Mouse (Mus musculus) kidney, embryonic 15.5 days (tissue): ENCODE measurements at regions not wholly inside any gene's neighbourhood (a gene's known extent, or its start where the extent isn't known, plus 50 kb on each side); places are given as distances from the start of the nearest gene placed in this dataset.

Experiments
- ATAC-seq: fragments of 200-750 bp; cut with Nextera tagmentation; replicated peaks from 2 replicates; pipeline ENCODE4 v1.8.0; 2017; ENCODE audit warnings: moderate TSS enrichment; ENCODE audit not compliant: low FRiP score
- H3K27ac ChIP-seq: fragments of 300-500 bp; sonication (generic); 2 replicates; pipeline ENCODE4 v1.5.1; 2015; ENCODE audit warnings: mild to moderate bottlenecking, inconsistent platforms
- H3K27me3 ChIP-seq: fragments of 300-500 bp; sonication (generic); 2 replicates; pipeline ENCODE4 v1.6.1; 2015; ENCODE audit warnings: inconsistent platforms
- H3K36me3 ChIP-seq: fragments of 300-500 bp; sonication (generic); 2 replicates; pipeline ENCODE4 v1.6.1; 2015; ENCODE audit warnings: inconsistent platforms
- H3K4me1 ChIP-seq: fragments of 300-500 bp; sonication (generic); 2 replicates; pipeline ENCODE4 v1.6.1; 2015; ENCODE audit warnings: inconsistent platforms
- H3K4me2 ChIP-seq: fragments of 300-500 bp; sonication (generic); 2 replicates; pipeline ENCODE4 v1.6.1; 2015; ENCODE audit warnings: moderate library complexity, mild to moderate bottlenecking, inconsistent platforms
- H3K4me3 ChIP-seq: fragments of 300-500 bp; sonication (generic); replicated peaks from 2 replicates; pipeline ENCODE4 v1.5.1; 2015; ENCODE audit warnings: mild to moderate bottlenecking, inconsistent platforms
- H3K9ac ChIP-seq: fragments of 300-500 bp; sonication (generic); 2 replicates; pipeline ENCODE4 v1.6.1; 2015; ENCODE audit warnings: mild to moderate bottlenecking, inconsistent platforms
- H3K9me3 ChIP-seq: fragments of 300-500 bp; sonication (generic); replicated peaks from 2 replicates; pipeline ENCODE4 v1.6.1; 2016; ENCODE audit warnings: inconsistent platforms
- WGBS: fragments of 180-500 bp; shearing (Covaris S2); methylation state at CpG from one replicate; pipeline ENCODE4 v1.1.7; 2015; ENCODE audit warnings: mixed read lengths; 5-methylcytosine and 5-hydroxymethylcytosine counted together

GRCm38 (mm10) chr14:59075845-59076745 is 66.6 kb downstream of the 1700129C05Rik start:
- Histone ChIP-seq H3K27me3 (no peaks in the 10 kb centered on the region), H3K27ac (no peak overlapping the region), H3K9me3 (no peaks in the 10 kb centered on the region), H3K4me2 (peak overlapping the region; percentile 46), H3K4me1 (0 out of 2 replicates have a peak, but pooled peaks cover 3% of the 10 kb centered on the region), H3K9ac (no peak overlapping the region), H3K4me3 (0 out of 2 replicates have a peak overlapping the region, but pooled peaks have one; percentile 3), H3K36me3 (no peaks in the 10 kb centered on the region)
- 30% methylated on average over 29 of the region's 29 CpGs for WGBS
- ATAC-seq = no peak

- Histone ChIP-seq H3K4me2 (no peak overlapping the region), H3K9ac (no peak overlapping the region), H3K4me3 (no peak overlapping the region), H3K9me3 (no peaks in the 10 kb centered on the region), H3K36me3 (no peaks in the 10 kb centered on the region), H3K27me3 (no peaks in the 10 kb centered on the region), H3K4me1 (0 out of 2 replicates have a peak, but pooled peaks cover 3% of the 10 kb centered on the region), H3K27ac (no peak overlapping the region)
- 76% methylated on average over 7 of the region's 7 CpGs for WGBS
- no peak for ATAC-seq
Observed at GRCm38 (mm10) chr14:59072323-59073039, 70.2 kb downstream of the 1700129C05Rik start.

GRCm38 (mm10) chr14:59070056-59070455 is 72.6 kb downstream of the 1700129C05Rik start:
- ATAC-seq = no peak
- Histone ChIP-seq H3K9ac (no peak overlapping the region), H3K27me3 (no peaks in the 10 kb centered on the region), H3K36me3 (no peaks in the 10 kb centered on the region), H3K27ac (no peak overlapping the region), H3K4me2 (no peak overlapping the region), H3K4me3 (no peak overlapping the region), H3K4me1 (no peaks in the 10 kb centered on the region), H3K9me3 (no peaks in the 10 kb centered on the region)
- WGBS = 86% methylated on average over 2 of the region's 2 CpGs

GRCm38 (mm10) chr14:59066456-59067220 is 76.1 kb downstream of the 1700129C05Rik start:
- Histone ChIP-seq H3K36me3 (no peaks in the 10 kb centered on the region), H3K9me3 (no peaks in the 10 kb centered on the region), H3K9ac (no peak overlapping the region), H3K27ac (no peak overlapping the region), H3K4me3 (no peak overlapping the region), H3K4me1 (no peaks in the 10 kb centered on the region), H3K27me3 (no peaks in the 10 kb centered on the region), H3K4me2 (no peak overlapping the region)
- ATAC-seq = no peak
- WGBS = 75% methylated on average over 8 of the region's 8 CpGs

- Histone ChIP-seq H3K9me3 (no peaks in the 10 kb centered on the region), H3K4me1 (no peaks in the 10 kb centered on the region), H3K27ac (no peak overlapping the region), H3K4me3 (no peak overlapping the region), H3K27me3 (no peaks in the 10 kb centered on the region), H3K36me3 (no peaks in the 10 kb centered on the region), H3K4me2 (no peak overlapping the region), H3K9ac (no peak overlapping the region)
- ATAC-seq = no peak
- WGBS = 82% methylated on average over 3 of the region's 3 CpGs
Observed at GRCm38 (mm10) chr14:59063221-59063620, 79.5 kb downstream of the 1700129C05Rik start.

- Histone ChIP-seq H3K27ac (no peak overlapping the region), H3K4me3 (no peak overlapping the region), H3K4me1 (no peaks in the 10 kb centered on the region), H3K36me3 (no peaks in the 10 kb centered on the region), H3K9ac (no peak overlapping the region), H3K27me3 (no peaks in the 10 kb centered on the region), H3K9me3 (no peaks in the 10 kb centered on the region), H3K4me2 (no peak overlapping the region)
- ATAC-seq = no peak
- 96% methylated on average over 3 of the region's 3 CpGs for WGBS
Observed at GRCm38 (mm10) chr14:59056832-59057231, 85.9 kb downstream of the 1700129C05Rik start.

GRCm38 (mm10) chr14:59055283-59055682 is 87.4 kb downstream of the 1700129C05Rik start:
- WGBS = 76% methylated on average over 3 of the region's 3 CpGs
- Histone ChIP-seq H3K36me3 (no peaks in the 10 kb centered on the region), H3K9me3 (no peaks in the 10 kb centered on the region), H3K4me2 (no peak overlapping the region), H3K4me3 (no peak overlapping the region), H3K4me1 (no peaks in the 10 kb centered on the region), H3K9ac (no peak overlapping the region), H3K27me3 (no peaks in the 10 kb centered on the region), H3K27ac (no peak overlapping the region)
- ATAC-seq = no peak

GRCm38 (mm10) chr14:59052421-59052820 is 90.3 kb downstream of the 1700129C05Rik start:
- Histone ChIP-seq H3K27me3 (no peaks in the 10 kb centered on the region), H3K4me1 (0 out of 2 replicates have a peak, but pooled peaks cover 3% of the 10 kb centered on the region), H3K4me2 (no peak overlapping the region), H3K9me3 (no peaks in the 10 kb centered on the region), H3K9ac (no peak overlapping the region), H3K27ac (no peak overlapping the region), H3K36me3 (no peaks in the 10 kb centered on the region), H3K4me3 (no peak overlapping the region)
- ATAC-seq = no peak
- 87% methylated on average over 3 of the region's 3 CpGs for WGBS

GRCm38 (mm10) chr14:59051478-59051879 is 91.2 kb downstream of the 1700129C05Rik start:
- Histone ChIP-seq H3K27ac (no peak overlapping the region), H3K4me2 (no peak overlapping the region), H3K9me3 (no peaks in the 10 kb centered on the region), H3K27me3 (no peaks in the 10 kb centered on the region), H3K4me1 (0 out of 2 replicates have a peak, but pooled peaks cover 3% of the 10 kb centered on the region), H3K9ac (no peak overlapping the region), H3K4me3 (no peak overlapping the region), H3K36me3 (no peaks in the 10 kb centered on the region)
- ATAC-seq = no peak
- 29% methylated on average over 6 of the region's 6 CpGs for WGBS

GRCm38 (mm10) chr14:59045687-59046086 is 97.0 kb downstream of the 1700129C05Rik start:
- H3K27me3 ChIP-seq = no peaks in the 10 kb centered on the region
- WGBS = 82% methylated on average over 7 of the region's 7 CpGs
- H3K4me2 ChIP-seq = no peak overlapping the region
- H3K4me3 ChIP-seq = no peak overlapping the region
- no peak for ATAC-seq
- H3K9me3 ChIP-seq = no peaks in the 10 kb centered on the region
- H3K36me3 ChIP-seq = no peaks in the 10 kb centered on the region
- H3K9ac ChIP-seq = no peak overlapping the region
- 0 out of 2 replicates have a peak, but pooled peaks cover 3% of the 10 kb centered on the region for H3K4me1 ChIP-seq
- H3K27ac ChIP-seq = no peak overlapping the region

- WGBS = 73% methylated on average over 7 of the region's 7 CpGs
- Histone ChIP-seq H3K36me3 (no peaks in the 10 kb centered on the region), H3K4me3 (no peak overlapping the region), H3K27me3 (no peaks in the 10 kb centered on the region), H3K4me2 (no peak overlapping the region), H3K9ac (no peak overlapping the region), H3K9me3 (no peaks in the 10 kb centered on the region), H3K4me1 (0 out of 2 replicates have a peak, but pooled peaks cover 3% of the 10 kb centered on the region), H3K27ac (no peak overlapping the region)
- ATAC-seq = no peak
Observed at GRCm38 (mm10) chr14:59045235-59045634, 97.5 kb downstream of the 1700129C05Rik start.
